In genomic region chr1:135730296-135730695, GRCm38 (mm10) we compare ENCODE assay signal across 8 mouse cellular contexts. TPM values are rescaled to one million over a fixed set of nuclear protein-coding genes. Genes with fewer than 3 reads are reported as not detected.
DNase-seq lines count a peak whose midpoint lies in the region; ATAC-seq lines count a peak whose summit lies in the region.

No protein-coding gene starts in this region.

- peaks cover 65% of the 10 kb centered on the region for H3K4me1 ChIP-seq in midbrain, embryonic 10.5 days
- H3K4me1 ChIP-seq in midbrain, embryonic 16.5 days (ENCODE audit: control insufficient read depth, insufficient read depth, low read length): peaks cover 5% of the 10 kb centered on the region; the same call in 1 of the 2 replicates
- H3K4me1 ChIP-seq in heart, embryonic 14.5 days (ENCODE audit: control insufficient read depth in 2 of 2, insufficient read depth in 2 of 2, low read length in 2 of 2): peaks cover 47 to 74% of the 10 kb centered on the region in 2 experiments
- peaks cover 92% of the 10 kb centered on the region for H3K4me1 ChIP-seq in liver, embryonic 13.5 days (replicated peaks)
- peaks cover 54% of the 10 kb centered on the region for H3K4me1 ChIP-seq in stomach, embryonic 14.5 days (ENCODE audit: control insufficient read depth, insufficient read depth, low read length)

- DNase-seq in midbrain, embryonic 10.5 days (ENCODE audit: low spot score): no peak
- DNase-seq in liver, embryonic 13.5 days: no peak
- no peak for DNase-seq in retina, postnatal 1 day
- no peak for DNase-seq in left cerebral cortex, adult 9 months (ENCODE audit: low spot score in 2 of 2)
- DNase-seq in T-cell, adult 2 months (ENCODE audit: low spot score): no peak

- no peak overlapping the region for H3K9ac ChIP-seq in midbrain, embryonic 16.5 days (ENCODE audit: low read depth, low read length)
- peak overlapping the region; percentile 87 for H3K9ac ChIP-seq in heart, embryonic 14.5 days (ENCODE audit: low read length)
- H3K9ac ChIP-seq in liver, embryonic 13.5 days: peak overlapping the region; percentile 85
- peak overlapping the region; percentile 77 for H3K9ac ChIP-seq in stomach, embryonic 14.5 days (replicated peaks; ENCODE audit: low read depth, low read length)

- no peaks in the 10 kb centered on the region for H3K9me3 ChIP-seq in midbrain, embryonic 10.5 days (replicated peaks)
- no peaks in the 10 kb centered on the region for H3K9me3 ChIP-seq in midbrain, embryonic 16.5 days (replicated peaks; ENCODE audit: control insufficient read depth, low read length, poor library complexity, severe bottlenecking)
- H3K9me3 ChIP-seq in heart, embryonic 14.5 days (ENCODE audit: control insufficient read depth, low read length): no peaks in the 10 kb centered on the region
- no peaks in the 10 kb centered on the region for H3K9me3 ChIP-seq in liver, embryonic 13.5 days (replicated peaks)
- no peaks in the 10 kb centered on the region for H3K9me3 ChIP-seq in stomach, embryonic 14.5 days (ENCODE audit: control insufficient read depth, low read depth, low read length)

- H3K27me3 ChIP-seq in midbrain, embryonic 10.5 days (ENCODE audit: low read depth, poor library complexity, severe bottlenecking): peaks cover 31% of the 10 kb centered on the region
- H3K27me3 ChIP-seq in midbrain, embryonic 16.5 days (ENCODE audit: control insufficient read depth, insufficient read depth, low read depth, low read length): no peaks in the 10 kb centered on the region
- no peaks in the 10 kb centered on the region for H3K27me3 ChIP-seq in heart, embryonic 14.5 days (ENCODE audit: control insufficient read depth, insufficient read depth, low read length)
- H3K27me3 ChIP-seq in liver, embryonic 13.5 days: no peaks in the 10 kb centered on the region
- H3K27me3 ChIP-seq in stomach, embryonic 14.5 days (ENCODE audit: control insufficient read depth, insufficient read depth, low read length): no peaks in the 10 kb centered on the region

- WGBS in midbrain, embryonic 10.5 days: 48% methylated on average over 3 of the region's 3 CpGs
- 56% methylated on average over 3 of the region's 3 CpGs for WGBS in midbrain, embryonic 16.5 days
- WGBS in heart, embryonic 14.5 days: 5% methylated on average over 3 of the region's 3 CpGs
- 19% methylated on average over 3 of the region's 3 CpGs for WGBS in liver, embryonic 13.5 days (ENCODE audit: insufficient replicate concordance)
- 35% methylated on average over 3 of the region's 3 CpGs for WGBS in stomach, embryonic 14.5 days

- no peaks in the 10 kb centered on the region for H3K36me3 ChIP-seq in midbrain, embryonic 10.5 days
- no peaks in the 10 kb centered on the region for H3K36me3 ChIP-seq in midbrain, embryonic 16.5 days (ENCODE audit: control insufficient read depth, insufficient read depth, low read length)
- H3K36me3 ChIP-seq in heart, embryonic 14.5 days (ENCODE audit: control insufficient read depth, insufficient read depth, low read length): 0 out of 2 replicates have a peak, but pooled peaks cover 4% of the 10 kb centered on the region
- H3K36me3 ChIP-seq in liver, embryonic 13.5 days: no peaks in the 10 kb centered on the region
- no peaks in the 10 kb centered on the region for H3K36me3 ChIP-seq in stomach, embryonic 14.5 days (ENCODE audit: control insufficient read depth, insufficient read depth, low read length)

- no peak for ATAC-seq in midbrain, embryonic 16.5 days
- no peak for ATAC-seq in heart, embryonic 14.5 days (ENCODE audit: insufficient number of reproducible peaks, insufficient read depth, low FRiP score, low read depth)
- ATAC-seq in liver, embryonic 13.5 days (ENCODE audit: low read depth): no peak
- no peak for ATAC-seq in stomach, embryonic 14.5 days (ENCODE audit: insufficient number of reproducible peaks, insufficient read depth, low FRiP score, low read depth)

- H3K27ac ChIP-seq in midbrain, embryonic 10.5 days (replicated peaks): peak overlapping the region; percentile 70
- H3K27ac ChIP-seq in midbrain, embryonic 16.5 days (ENCODE audit: low read length): no peak overlapping the region
- peak overlapping the region; percentile 92 to 93 for H3K27ac ChIP-seq in heart, embryonic 14.5 days (replicated peaks in 1 of 2; ENCODE audit: control insufficient read depth in 1 of 2, insufficient read depth in 1 of 2, low read depth in 2 of 2, low read length in 2 of 2)
- peak overlapping the region; percentile 56 for H3K27ac ChIP-seq in liver, embryonic 13.5 days
- peak overlapping the region; percentile 96 for H3K27ac ChIP-seq in stomach, embryonic 14.5 days (ENCODE audit: low read length)

- peak overlapping the region; percentile 70 for H3K4me3 ChIP-seq in midbrain, embryonic 10.5 days
- H3K4me3 ChIP-seq in midbrain, embryonic 16.5 days (ENCODE audit: low read depth, low read length): no peak overlapping the region
- H3K4me3 ChIP-seq in heart, embryonic 14.5 days (ENCODE audit: control insufficient read depth in 1 of 2, insufficient read depth in 1 of 2, low read depth in 1 of 2, low read length in 2 of 2): peak overlapping the region; percentile 62 to 83
- peak overlapping the region; percentile 76 for H3K4me3 ChIP-seq in liver, embryonic 13.5 days (replicated peaks)
- H3K4me3 ChIP-seq in stomach, embryonic 14.5 days (ENCODE audit: low read depth, low read length): peak overlapping the region; percentile 67

- H3K4me2 ChIP-seq in midbrain, embryonic 16.5 days (ENCODE audit: low read length): no peak overlapping the region
- H3K4me2 ChIP-seq in heart, embryonic 14.5 days (ENCODE audit: low read length): peak overlapping the region; percentile 85
- peak overlapping the region; percentile 79 for H3K4me2 ChIP-seq in liver, embryonic 13.5 days
- peak overlapping the region; percentile 80 for H3K4me2 ChIP-seq in stomach, embryonic 14.5 days (replicated peaks; ENCODE audit: low read depth, low read length)

RNA-seq across cellular contexts. Expression of gene Csrp1, which starts 10.4 kb away (rescaled TPM):
- 41.9 and 44.9 TPM in 2 replicates for polyA plus RNA-seq in midbrain, embryonic 10.5 days (2016; fragmentation: Nextera tagmentation; extraction: Ambion mirVana)
- polyA plus RNA-seq in midbrain, embryonic 16.5 days (2015; fragmentation: Nextera tagmentation; extraction: Ambion mirVana): 11.4 and 13.1 TPM in 2 replicates
- 133 and 220 TPM in 2 replicates for polyA plus RNA-seq in heart, embryonic 14.5 days (2014; fragmentation: Nextera tagmentation; extraction: Ambion mirVana)
- polyA plus RNA-seq in liver, embryonic 13.5 days (2015; fragmentation: Nextera tagmentation; extraction: Ambion mirVana): 33.8 and 36.8 TPM in 2 replicates
- 232 and 265 TPM in 2 replicates for polyA plus RNA-seq in stomach, embryonic 14.5 days (2014; fragmentation: Nextera tagmentation; extraction: Ambion mirVana)

RNA-seq across cellular contexts. Expression of gene Phlda3, which starts 35.6 kb away (rescaled TPM):
- polyA plus RNA-seq in midbrain, embryonic 10.5 days (2016; fragmentation: Nextera tagmentation; extraction: Ambion mirVana): 20.4 and 22.8 TPM in 2 replicates
- polyA plus RNA-seq in midbrain, embryonic 16.5 days (2015; fragmentation: Nextera tagmentation; extraction: Ambion mirVana): 26.6 and 33.0 TPM in 2 replicates
- polyA plus RNA-seq in heart, embryonic 14.5 days (2014; fragmentation: Nextera tagmentation; extraction: Ambion mirVana): 72.4 and 77.2 TPM in 2 replicates
- 5.7 and 7.1 TPM in 2 replicates for polyA plus RNA-seq in liver, embryonic 13.5 days (2015; fragmentation: Nextera tagmentation; extraction: Ambion mirVana)
- polyA plus RNA-seq in stomach, embryonic 14.5 days (2014; fragmentation: Nextera tagmentation; extraction: Ambion mirVana): 82.1 and 86.8 TPM in 2 replicates

RNA-seq across cellular contexts. Expression of gene Tnni1, which starts 48.9 kb away (rescaled TPM):
- 0.72 and 0.78 TPM in 2 replicates for polyA plus RNA-seq in midbrain, embryonic 10.5 days (2016; fragmentation: Nextera tagmentation; extraction: Ambion mirVana)
- 0.35 and 1.1 TPM in 2 replicates for polyA plus RNA-seq in midbrain, embryonic 16.5 days (2015; fragmentation: Nextera tagmentation; extraction: Ambion mirVana)
- polyA plus RNA-seq in heart, embryonic 14.5 days (2014; fragmentation: Nextera tagmentation; extraction: Ambion mirVana): 5,020 and 5,035 TPM in 2 replicates
- 9.7 and 12.3 TPM in 2 replicates for polyA plus RNA-seq in liver, embryonic 13.5 days (2015; fragmentation: Nextera tagmentation; extraction: Ambion mirVana)
- polyA plus RNA-seq in stomach, embryonic 14.5 days (2014; fragmentation: Nextera tagmentation; extraction: Ambion mirVana): 1.9 and 3.2 TPM in 2 replicates

Comparison
In these comparisons a context has a peak if more than half of its experiments do, and no peak if none do; other contexts are left out.
1. RNA of gene Tnni1, which starts 48.9 kb away (polyA plus RNA-seq): 5,020 to 5,035 TPM in heart, embryonic 14.5 days; 9.7 to 12.3 TPM in liver, embryonic 13.5 days, 1.9 to 3.2 TPM in stomach, embryonic 14.5 days, 0.72 to 0.78 TPM in midbrain, embryonic 10.5 days and 0.35 to 1.1 TPM in midbrain, embryonic 16.5 days; every median in the first group is over 100 times any median in the second.